Mouse (Mus musculus): ENCODE results near the gene Rictor.

DNA sequence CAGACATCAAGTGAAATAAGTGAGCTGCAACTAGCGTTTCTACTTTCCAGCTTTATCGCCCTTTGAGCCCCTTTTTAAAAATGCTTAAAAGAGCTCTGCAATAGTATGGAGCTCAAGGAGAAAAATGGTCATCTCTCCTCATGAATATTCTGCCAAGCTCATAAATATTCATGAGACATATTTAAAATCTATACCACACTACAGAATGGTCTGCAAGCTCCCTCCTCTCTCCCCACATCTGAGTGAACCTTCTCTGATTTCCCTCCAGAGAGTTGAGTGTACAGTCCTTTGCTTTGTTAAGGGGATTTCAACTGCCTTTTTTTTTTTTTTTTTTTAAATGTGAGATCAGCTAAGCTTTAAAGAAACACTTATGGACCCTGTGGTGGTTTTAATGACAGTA is 29.7 kb upstream of the Rictor start:
- TF ChIP-seq POLR2A (IDR thresholded peaks at IDR 0.05; ENCODE audit: extremely low read depth, insufficient read depth, low read length): no peak
- no peak for TF ChIP-seq CTCF (IDR thresholded peaks at IDR 0.05; ENCODE audit: extremely low read depth, insufficient read depth, low read length)
